Mouse (Mus musculus): ENCODE data around the gene Adora1.

Adora1 gene

GRCm38 (mm10) chr1:134237438-134237837 is 2.2 kb upstream of the Adora1 start:
- no peak for DNase-seq (ENCODE audit: low spot score in 2 of 2)

DNA sequence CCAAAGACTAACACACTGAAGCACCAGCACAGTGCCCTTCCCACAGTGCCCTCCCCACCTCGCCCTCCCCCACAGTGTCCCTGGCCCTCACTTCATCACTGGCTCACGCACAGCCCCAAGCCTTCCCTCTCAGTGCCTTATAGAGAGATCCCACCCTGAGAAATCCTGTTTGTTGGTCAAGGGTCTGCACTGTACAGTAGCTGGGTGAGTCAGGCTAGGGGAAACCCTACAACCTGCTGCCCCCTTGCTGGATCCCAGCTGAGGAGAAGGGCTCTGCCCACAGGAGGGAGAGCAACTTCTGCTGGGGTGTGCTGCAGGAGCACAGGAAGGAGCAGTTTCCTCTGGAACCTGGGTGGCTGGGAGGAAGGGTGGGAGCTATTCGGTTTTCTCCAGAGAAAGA is 911 bp upstream of the Adora1 start:
- DNase-seq (ENCODE audit: low spot score in 2 of 2), result no peak

DNA sequence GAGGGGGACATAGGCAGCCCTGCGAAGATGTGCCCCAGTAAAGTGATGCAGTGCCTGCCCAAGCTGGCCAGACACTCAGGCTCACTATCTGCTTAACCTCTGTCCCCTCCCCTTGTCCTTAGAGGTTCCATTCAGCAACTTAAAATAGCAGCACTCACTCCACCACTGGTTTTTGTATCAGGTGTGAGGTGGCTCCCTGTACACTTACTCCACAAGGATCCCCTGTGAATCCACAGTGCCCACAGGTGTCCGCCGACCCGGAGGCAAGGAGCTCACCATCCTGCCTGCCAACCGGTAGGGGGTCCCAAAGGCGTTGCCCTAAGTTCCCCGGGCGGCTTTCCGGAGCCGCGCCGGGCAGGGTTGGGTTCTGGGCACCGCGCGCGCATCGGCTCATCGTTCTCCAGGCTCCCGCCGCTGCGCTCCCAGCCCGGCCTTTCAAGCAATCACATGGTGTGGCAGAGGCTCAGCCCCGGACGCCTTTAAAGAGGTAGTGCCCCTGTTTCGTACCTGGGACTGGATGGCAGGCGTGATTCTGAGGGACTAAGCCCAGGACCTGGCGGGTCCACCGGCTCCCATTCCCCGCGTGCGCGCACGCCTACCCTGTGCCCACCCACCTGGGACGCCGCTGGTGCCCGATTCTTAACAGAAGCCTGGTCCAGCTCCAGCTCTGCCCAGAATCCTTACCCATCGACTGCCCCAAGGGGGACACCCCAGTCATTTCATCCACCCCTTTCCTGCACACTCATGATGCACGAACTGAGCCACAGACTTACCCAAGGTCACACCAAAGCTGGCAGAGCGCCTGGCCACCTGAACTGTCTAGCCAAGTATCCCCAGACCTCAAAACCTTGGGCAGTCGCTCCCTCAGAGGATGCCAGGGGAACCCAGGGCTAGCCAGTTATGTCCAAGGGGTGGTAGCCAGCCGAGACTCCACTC is 508 bp downstream of the Adora1 start:
- no peak for DNase-seq (ENCODE audit: low spot score in 2 of 2)

- no peak for DNase-seq (ENCODE audit: low spot score in 2 of 2)
These were observed 1.4 kb downstream of the Adora1 start for GRCm38 (mm10) chr1:134233681-134234454.

DNA sequence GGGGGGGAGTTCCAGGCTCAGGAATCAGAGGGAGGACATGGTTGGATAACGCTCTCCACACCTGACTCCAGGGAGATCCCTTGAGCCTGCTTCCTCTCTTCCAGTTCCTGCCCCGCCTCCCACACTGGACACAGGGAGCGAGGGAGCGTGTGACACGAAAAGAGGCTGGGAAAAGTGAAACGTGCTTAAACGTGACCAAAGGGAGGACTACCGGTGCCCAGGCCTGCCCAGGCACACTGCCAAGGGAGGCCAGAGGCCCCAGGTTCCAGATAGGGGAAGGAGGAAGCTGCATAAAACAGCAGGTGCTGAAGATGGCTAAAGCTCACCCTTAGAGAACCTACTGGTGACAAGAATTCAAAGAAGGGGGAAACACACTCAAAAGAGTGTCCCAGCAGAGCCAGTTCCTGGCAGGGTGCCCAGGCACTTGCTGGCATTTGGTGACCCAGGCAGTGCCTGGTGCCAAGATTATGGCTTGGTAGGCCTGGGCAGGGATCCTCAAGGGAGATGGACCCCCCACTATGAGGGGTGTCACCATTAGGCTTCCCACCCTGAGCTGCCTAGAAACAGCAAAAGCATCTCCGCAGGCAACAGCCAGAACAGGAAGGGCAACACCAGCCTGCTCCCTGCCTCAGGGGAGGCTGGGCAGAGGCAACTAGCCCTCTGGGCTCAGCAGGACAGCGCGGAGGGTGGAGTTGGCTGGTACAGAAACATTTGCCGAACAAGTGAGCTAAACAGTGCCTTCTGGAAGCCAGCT is 2.3 kb downstream of the Adora1 start:
- no peak for DNase-seq (ENCODE audit: low spot score in 2 of 2)

GRCm38 (mm10) chr1:134232326-134232725 is 2.9 kb downstream of the Adora1 start:
- DNase-seq (ENCODE audit: low spot score in 2 of 2), result no peak

- no peak for DNase-seq (ENCODE audit: low spot score in 2 of 2)
These were observed 3.5 kb downstream of the Adora1 start for GRCm38 (mm10) chr1:134231681-134232080.

DNA sequence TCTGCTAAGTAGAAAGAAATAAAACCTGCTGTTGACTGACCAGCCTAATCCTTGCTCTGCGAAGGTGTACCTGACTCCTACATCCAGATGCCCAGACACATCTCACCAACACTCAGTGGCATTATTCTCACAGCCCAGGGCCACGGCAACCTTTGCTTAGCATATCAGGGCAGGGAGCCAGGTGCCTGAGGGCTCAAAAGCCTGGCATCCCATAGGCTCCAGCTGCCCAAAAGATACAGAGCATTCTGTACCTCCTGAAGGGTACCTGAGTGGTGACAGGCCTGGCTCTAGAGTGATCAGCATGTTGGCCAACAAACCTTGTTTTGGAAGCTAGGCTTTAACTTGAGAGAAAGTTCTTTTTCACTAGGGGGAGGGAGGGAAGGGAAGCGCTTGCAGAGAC is 4.0 kb downstream of the Adora1 start:
- no peak for DNase-seq (ENCODE audit: low spot score in 2 of 2)

DNA sequence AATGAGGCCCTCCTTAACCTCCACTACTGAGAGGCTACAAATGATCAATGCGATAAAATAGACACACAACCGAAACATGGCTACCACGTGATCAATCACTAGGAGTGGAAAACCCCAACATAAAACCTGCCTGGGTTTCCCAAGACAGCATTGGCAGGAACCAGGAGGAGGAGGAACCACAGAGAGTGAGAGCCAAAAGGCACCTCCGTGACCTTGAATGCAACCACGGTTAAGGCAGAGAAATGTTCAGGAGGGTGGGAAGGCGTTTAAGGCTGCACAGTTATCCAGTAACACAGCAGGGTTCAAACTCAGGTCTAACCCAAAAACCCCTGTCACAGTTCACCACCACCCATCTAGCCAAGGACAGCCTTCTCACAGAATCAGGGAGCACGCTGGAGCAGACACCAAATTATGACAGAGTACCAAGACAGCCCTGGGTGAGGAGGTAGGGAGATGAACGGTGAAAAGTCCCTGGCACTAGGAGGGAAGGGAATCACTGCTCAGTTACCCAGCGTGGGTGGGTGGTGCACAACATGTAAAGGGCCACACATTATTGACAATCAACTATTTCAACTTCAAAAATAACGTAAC is 4.5 kb downstream of the Adora1 start:
- no peak for DNase-seq (ENCODE audit: low spot score in 2 of 2)

DNA sequence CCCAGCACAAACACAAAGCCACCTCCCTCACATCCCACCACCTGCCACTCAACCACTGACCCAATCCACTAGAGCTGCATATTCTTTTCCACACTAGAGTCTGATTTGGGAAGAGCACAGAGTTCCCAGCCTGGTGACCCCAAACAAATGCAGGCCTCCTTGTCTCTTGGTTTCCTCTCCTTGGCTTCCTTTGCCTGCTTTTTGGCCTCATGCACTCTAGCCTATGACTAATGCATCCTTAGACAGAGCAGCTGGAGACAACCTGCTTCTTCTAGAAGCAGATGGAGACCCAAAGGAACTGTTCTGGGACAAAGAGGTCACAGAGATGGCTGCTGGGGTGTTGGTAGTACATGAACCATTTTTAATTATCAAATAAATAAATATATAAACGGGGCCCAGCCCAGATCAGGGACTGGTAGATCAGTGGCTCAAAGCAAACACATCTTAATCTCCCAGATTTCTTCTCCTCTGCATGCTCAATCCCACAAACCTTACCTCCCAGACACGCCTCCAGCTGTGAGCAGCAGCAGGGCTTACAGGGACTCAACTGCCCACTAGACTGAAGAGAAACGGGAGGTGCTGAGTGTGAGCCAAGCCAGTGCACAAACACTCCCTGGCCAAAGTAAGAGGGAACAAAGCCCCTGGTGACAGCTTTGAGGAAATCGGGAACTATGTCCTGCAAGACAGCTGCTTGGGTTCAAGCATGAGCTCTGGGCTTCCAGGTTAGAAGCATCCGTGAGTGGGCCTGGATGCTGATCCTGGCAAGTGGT is 5.2 kb downstream of the Adora1 start:
- DNase-seq (ENCODE audit: low spot score in 2 of 2), result no peak

- DNase-seq (ENCODE audit: low spot score in 2 of 2), result no peak
These were observed 8.5 kb downstream of the Adora1 start for GRCm38 (mm10) chr1:134226739-134227138.

- no peak for DNase-seq (ENCODE audit: low spot score in 2 of 2)
These were observed 9.9 kb downstream of the Adora1 start for GRCm38 (mm10) chr1:134225375-134225774.

DNA sequence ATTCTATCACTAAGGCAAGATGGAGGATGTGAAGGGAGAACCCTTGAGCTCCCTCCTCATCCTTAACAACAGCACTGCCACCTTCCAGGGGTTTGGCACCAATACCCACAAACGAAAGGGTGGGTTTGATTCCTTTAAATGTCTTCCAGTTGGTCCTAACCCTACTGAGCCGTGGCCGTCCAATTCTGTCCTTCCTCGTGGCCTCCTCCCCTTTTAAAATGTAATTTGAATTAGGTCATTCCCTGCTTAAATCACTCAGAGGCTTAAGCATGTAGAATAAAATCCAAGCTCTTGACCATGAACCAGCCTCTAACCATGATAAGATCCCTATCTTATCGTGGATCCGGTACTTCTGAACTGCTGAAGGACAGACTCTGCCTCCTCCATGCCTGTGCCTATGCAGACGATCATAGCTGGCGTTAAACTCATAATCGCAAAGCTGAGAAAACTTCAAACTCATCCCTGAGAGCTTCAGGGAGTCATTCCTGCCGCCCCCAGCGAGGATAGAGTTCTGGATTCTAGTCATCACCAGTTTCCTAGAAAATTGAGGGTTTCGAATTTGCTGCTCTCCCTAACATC is 10.5 kb downstream of the Adora1 start:
- DNase-seq (ENCODE audit: low spot score in 2 of 2), result no peak

DNA sequence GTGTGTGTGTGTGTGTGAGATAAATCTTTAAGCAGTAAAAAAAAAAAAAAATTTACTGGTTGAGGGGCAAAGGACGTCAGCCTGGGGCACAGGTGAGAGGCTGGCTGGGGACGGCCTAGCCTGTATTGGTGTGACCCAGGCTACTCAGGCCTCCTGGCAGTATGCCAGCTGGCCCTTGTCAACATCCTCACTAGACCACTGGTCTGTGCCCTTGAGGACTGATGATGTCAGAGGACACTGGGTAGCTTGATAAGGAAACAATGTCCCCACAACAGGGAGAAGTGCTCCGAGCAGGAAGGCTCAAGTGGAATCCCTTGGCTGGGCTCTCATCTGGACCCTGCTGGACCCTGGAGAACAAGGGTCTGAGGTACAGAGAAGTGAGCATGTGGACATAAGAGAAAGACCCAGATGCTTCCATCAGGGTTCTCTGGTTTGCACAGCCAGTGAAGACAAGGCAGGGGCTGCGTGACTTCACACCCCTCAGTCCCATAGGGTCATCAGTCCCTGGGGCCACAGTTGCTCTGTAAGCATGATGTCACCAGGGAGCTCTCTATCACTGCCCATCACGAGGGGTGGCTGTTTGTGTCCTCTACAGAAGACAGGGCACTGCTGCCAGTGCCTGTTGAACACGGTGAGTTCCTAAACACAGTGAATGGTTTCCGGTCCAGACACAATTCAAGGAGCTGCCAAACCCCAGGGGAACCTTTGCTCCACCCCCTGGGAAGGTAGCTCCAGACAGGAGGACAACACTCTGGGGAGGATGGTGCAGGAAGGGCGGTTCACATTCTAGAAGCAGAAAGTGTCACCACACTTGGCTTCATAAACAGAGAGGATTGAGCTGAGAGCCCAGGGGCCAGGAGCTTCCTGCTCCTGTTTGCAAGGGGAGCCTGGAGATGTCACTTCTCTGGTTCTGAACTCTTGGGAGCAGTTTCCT is 12.8 kb downstream of the Adora1 start:
- DNase-seq (ENCODE audit: low spot score in 2 of 2), result no peak

DNA sequence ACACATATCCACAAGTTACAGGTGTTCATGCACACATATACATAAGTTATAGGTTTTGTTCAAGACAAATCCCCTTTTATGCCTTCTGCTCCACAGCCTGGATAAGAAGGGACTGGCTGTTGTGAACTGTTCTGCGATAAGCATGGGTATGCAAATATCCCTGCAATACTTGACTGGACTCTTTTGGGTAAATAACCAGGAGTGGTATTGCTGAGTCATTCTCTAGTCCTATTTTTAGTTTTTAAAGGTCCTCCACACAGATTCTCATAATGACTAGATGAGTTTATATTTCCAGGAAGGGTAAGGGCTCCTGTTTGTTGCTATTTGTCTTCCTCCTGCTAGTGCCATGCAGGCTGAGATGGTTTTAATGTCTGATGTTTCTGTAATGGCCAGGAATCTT is 14.1 kb downstream of the Adora1 start:
- no peak for DNase-seq (ENCODE audit: low spot score in 2 of 2)

GRCm38 (mm10) chr1:134219608-134220007 is 15.6 kb downstream of the Adora1 start:
- DNase-seq (ENCODE audit: low spot score in 2 of 2), result no peak

- no peak for DNase-seq (ENCODE audit: low spot score in 2 of 2)
These were observed 17.3 kb downstream of the Adora1 start for GRCm38 (mm10) chr1:134217942-134218341.

DNA sequence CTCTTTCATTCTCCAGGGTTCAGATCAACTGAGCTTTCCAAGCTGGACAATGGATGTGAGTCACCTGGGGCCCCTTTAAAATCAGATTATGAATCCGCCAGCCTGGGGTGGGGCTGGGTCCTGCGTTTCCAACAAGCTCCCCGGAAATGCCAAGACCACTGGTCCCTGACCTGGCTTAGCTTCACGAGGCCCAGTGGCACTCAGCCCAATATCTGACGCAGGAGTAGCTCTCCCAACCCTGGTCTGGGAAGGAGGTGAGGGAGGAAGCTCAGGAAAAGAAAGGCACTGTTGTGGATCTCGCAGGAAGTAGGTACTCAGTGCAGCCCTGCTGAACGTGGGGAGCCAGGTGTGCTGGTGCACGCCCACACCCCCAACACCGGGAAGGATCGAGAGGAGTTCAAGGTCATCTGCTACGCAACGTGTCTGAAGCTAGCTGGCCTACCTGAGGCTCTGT is 18.2 kb downstream of the Adora1 start:
- DNase-seq (ENCODE audit: low spot score in 2 of 2), result no peak

DNA sequence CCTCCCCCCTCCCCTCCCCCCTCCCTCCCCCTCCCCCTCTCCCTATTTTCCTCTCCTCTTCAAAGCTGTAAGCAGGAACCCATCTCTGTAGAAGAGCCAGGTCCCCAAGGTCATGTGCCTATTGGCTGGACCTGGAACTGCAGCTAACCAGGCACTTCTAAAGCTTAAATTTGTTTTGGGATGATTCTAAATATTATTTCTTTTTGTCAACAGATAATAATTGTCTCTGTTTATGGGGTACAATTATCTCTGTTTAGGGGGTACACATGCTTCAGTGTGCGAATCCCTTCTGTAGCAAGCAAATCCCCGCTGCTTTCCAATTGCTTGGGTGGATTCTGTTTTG is 18.6 kb downstream of the Adora1 start:
- no peak for DNase-seq (ENCODE audit: low spot score in 2 of 2)

Data from spleen, postnatal 14 days (tissue).